Mouse (Mus musculus) kidney, adult 11 months (tissue): Measurements from ENCODE around the gene Usp3.
A peak's percentile ranks its signal among the peaks of the same experiment; 100 is the strongest.

ENCODE experiments used
- DNase-seq: peaks from one replicate; pipeline ENCODE4 v3.0.0; 2022

The Usp3 gene

DNA sequence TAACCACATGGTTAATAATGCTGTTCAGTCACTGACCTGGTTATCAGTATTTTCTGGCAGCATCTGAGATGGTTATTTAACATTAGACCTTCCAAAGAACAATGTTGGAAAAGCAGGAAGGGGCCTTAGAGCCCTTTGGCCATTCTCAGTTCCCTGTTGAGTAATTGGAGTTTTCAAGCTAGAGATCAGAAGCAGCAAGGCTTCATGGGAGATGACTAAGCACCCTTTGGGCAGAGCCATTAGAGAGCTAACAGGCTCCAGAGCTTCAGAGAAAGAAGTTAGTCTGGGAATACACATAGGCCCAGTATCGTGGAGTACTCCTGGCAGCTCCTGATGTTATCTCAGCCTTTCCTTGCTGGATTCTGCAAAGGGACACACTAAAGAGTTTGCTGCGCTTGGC lies 8.1 kb upstream of the Usp3 start:
- DNase-seq: no peak

DNA sequence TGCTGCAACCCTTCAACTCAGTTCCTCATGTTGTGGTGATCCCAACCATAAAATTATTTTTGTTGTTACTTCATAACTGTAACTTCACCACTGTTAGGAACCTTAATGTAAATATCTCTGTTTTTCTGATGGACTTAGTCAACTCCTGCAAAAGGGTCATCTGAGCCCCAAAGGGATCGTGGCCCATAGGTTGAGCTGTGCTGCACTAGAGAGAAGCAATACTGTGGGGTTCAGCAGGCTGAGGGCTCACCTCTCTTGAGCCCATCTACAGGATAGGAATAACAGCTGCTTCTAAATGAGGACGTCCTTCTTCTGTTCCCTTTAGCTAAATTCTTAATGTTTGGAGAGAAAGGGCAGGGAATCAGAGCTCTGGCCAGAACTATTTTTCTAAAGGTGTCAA lies 7.6 kb upstream of the Usp3 start:
- DNase-seq: no peak

DNA sequence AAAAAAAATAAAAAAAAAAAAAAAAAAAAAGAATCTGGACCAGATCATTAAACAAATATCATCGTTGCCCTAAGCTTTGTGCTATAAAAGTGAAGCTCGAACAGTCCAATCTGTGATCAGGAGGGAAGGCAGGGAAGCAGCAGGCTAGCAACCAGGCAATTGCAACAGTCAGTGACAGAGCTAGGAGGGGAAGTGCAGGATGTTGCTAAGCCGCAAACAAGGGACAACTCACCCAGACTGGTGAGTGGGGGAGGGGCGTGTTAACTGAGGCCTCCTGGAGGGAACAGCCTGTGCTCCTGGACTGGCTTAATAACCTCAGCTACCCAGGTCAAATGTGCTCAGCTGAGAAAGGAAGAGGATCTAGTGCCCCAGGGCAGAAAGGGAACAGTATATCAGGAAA lies 6.6 kb upstream of the Usp3 start:
- DNase-seq: no peak

DNA sequence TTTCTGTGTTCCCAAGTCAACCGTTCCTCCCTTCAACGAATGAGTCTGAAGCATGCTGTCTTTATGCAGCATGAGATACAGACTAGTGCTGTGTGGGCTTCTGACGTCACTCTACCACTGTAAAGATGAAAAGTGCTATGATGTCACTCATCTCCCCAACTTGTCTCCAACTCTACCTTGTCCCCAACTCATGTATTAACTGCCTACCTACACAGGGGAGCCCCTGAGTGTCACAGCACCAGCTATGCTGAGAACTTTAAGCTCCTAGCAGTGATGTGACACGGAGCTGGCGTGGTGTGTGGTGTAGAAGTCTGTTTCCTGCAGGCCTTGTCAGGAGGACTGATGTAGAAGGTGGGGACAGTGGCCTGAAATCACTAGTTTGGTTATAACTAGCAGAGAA lies 5.7 kb upstream of the Usp3 start:
- DNase-seq: no peak

DNA sequence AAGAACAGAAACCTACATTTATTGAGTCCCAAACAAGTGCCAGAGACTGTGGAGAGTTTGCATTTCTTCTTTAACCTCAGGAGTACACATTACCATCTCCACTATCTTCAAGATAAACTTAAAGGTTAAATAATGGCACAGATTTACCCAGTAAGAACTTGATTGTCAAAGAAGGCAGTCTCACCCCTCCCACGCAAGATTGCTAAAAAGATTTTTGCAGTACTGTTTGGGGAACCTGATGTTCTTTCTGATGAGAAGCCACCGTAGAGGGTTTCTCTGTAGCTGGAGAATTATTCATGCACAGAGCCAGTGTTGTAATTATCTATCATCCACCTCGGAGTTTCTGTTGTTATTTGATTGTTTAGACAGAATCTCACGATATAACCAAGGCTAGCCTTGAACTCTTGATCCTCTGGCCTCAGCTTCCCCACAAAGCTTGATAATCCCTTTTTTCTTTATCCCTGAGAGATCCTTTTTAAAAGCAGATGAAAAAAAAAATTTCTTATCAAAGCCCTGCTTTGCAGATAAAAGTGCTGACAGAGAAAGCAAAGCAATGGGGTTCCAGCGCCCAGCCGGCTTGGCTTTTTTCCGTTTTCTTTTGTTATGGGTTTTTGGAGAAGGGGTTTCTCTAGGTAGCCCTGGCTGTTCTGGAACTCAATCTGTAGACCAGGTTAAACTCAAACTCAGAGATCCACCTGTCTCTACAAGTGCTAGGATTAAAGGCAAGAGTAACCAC lies 4.7 kb upstream of the Usp3 start:
- no peak for DNase-seq

DNA sequence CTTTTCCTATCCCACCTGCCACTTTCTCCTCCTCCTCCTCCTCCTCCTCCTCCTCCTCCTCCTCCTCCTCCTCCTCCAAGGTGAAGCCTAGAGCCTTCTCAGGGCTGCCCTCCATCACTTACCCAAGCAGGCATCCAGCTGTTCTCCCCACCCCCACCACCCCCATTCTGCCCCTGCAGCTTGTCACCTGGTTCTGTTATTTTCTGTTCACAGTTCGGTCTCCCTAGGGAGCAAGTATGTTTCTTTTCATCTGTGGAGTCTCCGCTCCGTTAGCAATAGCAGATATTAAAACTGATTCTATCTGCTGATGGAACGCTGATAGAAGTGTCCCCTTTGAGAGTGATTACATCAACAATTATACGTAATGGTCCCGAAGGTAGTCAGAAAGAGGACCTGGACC lies 4.1 kb upstream of the Usp3 start:
- no peak for DNase-seq

DNA sequence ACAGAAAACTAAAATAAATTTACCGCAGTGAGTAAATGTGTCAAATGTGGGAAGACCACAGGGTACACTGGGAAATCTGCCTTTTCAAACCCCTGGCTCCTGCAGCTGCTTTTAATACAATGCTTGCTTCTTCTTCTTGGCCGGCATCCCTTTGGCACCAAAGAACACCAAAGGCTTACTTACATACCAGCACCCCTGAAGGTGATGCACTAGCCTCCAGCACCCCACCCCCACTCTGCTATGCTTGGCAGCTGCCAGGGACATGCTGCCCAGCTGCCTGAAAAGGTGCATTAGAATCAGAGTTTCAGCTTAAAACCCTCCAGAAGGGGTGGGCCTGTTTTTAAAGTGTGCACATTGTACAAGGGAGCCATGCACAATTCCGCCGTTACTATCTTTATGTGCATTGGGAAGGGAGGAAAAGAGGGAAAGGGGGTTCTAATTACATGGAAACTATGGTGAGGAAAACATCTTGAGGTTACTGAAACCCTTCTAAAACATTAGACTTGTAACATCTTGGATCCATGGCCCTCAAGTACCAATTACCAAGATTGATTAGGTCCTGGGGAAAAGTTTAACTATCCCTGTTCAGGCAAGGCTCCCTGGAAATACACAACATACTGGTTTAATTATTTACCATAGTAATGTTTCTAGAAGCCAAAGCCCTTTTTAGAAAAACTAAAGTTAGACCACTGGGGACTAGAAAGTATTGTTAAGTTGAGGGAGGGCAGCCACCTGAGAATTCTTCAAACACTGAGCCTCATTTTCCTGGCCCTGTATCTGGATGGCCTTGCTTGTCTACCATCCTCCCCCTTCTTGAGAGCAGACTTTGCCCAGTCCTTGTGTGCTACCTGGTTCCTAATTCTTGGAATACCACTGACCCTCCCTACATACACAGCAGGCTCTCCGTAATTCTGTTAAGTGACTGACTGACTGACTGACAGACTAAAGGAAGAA lies 3.1 kb upstream of the Usp3 start:
- DNase-seq: peak; percentile 79

DNA sequence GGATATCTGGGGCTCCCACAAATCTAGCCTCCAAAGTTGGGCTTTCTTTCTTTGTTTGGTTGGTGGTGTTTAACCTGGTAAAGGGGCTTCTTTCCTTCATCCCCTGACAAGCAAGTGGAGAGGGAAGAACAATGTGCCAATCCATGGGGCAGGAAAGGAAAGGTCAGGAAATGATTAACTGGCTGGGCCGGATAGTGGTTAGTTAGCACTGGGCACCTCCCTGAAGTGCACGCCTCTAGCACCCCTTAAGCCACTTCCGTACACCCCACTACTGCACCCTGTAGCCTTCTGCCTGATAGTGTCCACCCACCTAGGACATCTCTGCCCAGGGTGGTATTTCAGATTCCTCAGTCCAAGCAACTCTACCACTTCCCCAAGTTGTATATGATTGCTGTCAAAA lies 1.1 kb upstream of the Usp3 start:
- peak; percentile 84 for DNase-seq

DNA sequence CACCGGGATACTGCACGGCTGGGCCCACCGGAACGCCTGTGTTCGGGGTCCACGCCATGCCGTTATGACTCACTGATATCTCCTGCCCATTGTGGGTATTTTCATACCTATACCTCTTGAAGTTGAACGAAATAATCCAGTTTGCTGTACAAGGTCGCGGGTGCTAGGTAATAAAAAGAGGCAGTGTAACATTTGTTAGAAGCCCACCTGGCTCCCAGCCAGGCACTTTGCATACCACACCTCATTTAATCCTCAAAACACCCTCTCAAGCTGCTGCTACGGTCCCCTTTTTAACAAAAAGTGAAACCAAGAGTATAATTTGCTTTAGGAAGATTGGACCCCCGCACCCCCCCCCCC lies 649 bp upstream of the Usp3 start:
- no peak for DNase-seq

DNA sequence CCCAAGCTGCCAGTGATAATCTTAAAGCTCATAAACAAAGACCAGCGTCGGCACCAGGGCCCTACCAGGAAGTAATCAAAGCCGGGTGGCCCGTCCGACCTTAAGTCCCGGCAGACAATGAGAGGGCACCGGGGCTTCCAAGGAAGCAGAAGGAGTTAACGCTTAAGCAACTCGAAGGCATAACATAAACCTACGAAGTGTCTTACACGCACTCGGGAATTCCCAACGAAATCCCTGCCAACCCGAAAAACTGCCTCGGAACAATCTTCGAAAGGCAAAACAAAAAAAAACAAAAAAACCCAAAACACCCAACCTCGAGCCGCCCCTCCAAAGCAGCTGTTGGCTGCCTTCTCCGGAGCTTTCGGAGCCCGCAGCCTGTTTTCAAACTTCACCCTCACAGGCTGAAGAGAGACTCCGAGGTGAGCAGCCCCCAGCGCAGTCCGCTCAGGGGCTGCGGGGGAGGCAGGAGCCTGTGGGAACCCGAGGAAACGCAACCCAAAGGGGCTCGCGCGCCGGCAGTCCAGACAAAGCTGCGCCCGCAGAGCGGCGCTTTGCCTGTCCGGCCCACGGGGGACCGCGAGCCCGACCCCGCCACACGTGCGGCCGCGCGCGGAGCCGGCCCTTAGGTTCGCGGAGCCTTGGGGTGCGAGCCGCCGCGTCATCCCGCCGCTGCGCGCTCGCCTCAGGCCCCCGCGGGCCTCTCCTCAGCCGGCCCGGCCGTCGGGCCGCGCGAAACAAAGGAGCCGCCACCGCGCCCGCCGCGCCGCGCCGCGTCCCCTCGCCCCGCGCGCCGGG lies 894 bp downstream of the Usp3 start:
- peak; percentile 44 for DNase-seq

DNA sequence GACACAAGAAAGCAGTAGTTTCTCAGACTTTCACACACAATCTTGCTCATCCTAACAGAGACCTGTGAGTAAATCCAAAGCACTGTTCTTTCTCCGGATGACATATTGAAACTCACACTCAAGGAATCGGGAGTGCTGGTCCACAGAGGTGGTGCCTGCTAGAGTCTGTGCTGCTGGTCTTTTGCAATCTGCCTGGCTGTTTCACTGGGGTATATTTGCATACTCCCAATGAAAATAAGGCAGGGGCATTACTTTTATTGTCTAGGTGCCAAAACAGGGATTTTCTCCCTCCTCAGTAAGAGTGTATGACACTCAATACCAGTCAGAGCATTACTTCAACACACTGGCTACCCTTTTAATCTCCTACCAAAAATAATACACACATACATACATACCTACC lies 2.9 kb downstream of the Usp3 start:
- DNase-seq: peak; percentile 2

DNA sequence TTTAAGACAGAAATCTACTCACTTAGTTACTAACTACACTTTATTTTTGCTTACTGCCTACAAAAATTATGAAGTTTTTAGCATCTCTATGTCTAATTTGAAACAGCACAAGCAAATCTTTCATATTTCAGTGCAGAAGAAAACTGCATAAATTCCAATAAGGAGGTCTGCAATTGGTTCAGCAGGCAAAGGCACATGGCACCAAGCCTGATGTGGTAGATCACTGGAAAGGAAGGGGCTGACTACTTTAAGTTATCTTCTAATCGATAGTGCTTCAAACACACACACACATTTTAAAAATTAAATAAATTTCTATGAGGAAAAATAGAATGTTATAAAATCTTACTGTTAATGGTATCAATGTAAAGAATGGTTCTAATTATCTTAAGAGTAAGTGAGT lies 5.9 kb downstream of the Usp3 start:
- DNase-seq: no peak

DNA sequence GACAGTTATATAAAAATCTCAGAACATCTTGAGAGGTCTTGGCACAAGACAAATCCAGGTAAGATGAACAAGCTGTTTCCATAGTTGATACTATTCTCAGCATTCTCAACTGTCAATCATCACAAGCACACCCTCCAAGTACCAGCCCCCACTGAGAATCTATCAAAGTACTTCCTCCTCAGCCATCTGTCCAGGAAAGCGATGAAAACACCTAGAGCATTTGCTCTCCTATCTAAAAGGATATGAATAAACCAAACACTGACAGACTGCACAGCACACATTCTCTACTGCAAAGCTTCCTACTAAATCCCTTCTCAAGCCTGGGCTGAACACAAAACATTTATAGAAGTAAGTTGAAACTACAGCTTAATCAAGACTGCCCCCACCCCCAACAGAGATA lies 6.4 kb downstream of the Usp3 start:
- DNase-seq: no peak

DNA sequence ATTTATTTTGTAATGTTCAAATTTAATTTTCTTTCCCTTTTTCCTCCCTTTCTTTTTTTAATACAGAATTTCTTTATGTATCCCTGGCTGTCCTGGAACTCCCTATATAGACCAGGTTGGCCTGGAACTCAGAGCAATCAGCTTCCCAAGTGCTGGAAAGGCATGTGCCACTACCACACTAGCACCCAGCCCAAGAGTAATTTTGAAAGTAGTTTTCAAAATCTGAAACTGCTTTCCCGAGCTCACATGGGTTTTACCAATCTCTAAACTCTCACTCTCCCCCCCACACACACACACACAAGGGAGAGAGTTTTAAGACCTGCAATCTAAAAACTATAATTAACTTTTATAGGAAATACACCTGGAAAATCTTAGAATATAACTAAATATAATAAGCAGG lies 7.8 kb downstream of the Usp3 start:
- no peak for DNase-seq

DNA sequence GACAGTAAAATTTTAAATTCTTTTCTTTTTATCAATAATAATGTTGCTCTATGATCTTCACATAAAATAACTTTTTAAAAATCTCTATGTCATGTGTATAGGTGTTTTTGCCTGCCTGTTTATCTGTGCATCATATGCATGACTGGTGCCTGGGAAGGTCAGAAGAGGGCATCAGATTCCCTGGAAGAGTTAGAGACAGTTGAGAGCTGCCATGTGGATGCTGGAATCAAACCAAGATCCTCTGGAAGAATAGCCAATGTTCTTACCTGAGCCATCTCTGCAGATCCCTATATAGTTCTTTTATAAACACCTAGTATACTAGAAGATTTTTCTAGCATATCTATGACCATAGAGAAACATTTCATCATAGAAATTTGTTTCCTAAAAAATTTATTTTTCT lies 8.8 kb downstream of the Usp3 start:
- no peak for DNase-seq

DNA sequence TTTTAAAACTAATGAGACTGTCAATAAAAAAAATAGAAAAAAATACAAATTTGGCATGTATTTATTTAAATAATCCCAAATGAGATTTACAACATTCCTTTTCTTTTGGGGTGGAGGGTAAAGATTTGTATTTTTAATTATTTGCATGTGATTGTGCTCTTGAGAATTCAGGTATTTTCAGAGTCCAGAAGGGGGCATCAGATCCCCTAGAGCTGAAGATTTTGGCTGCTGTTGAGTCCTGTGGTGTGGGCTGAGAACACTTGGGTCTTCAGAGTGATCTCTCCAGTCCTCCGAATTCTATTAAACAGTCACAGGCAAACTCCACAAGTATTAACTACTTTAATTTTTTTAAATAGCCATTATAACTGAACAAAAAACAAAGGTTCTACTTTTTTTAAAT lies 9.7 kb downstream of the Usp3 start:
- DNase-seq: no peak

DNA sequence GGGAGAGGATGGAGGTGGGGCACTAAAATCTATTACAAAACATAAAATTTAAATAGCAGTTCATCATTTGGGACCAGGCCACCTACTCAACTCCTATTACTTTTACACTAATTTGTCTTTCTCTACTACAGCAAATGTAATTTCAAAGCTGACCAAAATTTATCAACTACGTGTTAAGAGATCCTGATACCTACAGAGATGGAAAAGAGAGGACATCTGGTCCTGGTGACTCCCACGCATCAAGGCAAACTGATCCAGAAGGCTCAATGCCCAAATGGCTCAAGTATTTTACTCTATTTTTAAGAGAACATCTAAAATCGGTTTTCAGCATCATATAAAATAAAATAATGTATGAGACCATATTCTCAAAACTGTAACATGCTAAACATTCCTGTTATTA lies 11.2 kb downstream of the Usp3 start:
- DNase-seq: no peak

DNA sequence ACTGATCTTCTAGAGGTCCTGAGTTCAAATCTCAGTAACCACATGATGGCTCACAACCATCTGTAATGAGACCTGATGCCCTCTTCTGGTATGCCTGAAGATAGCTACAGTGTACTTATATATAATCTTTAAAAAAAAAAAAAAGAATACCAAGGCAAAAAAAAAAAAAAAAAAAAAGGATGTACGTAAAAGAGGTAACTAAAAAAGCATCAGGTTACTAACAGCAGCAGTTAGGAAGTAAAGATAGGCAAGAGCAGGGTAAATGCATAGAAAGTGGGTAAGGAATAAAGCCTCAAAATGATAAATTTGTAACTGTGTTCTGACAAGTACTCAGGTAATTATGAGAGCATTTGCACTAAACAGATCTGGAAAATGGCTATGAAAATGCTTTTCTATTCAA lies 12.2 kb downstream of the Usp3 start:
- DNase-seq: no peak

DNA sequence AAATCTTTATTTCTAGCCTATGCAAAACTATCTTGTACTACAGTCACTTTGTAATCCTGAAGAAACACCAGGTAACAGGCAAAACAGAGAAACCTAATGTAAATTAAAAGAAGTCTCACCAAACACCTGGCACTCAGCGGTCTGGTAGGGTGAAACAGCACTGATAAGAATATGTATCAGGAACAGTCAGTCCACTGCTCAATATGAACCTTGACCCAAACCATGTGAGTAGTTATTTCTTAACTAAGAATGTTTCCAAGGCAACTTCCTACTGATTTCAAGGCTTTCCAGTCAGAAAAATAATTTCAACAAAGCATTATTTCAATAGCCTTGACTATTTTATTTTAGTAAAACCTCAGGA lies 17.1 kb downstream of the Usp3 start:
- no peak for DNase-seq

DNA sequence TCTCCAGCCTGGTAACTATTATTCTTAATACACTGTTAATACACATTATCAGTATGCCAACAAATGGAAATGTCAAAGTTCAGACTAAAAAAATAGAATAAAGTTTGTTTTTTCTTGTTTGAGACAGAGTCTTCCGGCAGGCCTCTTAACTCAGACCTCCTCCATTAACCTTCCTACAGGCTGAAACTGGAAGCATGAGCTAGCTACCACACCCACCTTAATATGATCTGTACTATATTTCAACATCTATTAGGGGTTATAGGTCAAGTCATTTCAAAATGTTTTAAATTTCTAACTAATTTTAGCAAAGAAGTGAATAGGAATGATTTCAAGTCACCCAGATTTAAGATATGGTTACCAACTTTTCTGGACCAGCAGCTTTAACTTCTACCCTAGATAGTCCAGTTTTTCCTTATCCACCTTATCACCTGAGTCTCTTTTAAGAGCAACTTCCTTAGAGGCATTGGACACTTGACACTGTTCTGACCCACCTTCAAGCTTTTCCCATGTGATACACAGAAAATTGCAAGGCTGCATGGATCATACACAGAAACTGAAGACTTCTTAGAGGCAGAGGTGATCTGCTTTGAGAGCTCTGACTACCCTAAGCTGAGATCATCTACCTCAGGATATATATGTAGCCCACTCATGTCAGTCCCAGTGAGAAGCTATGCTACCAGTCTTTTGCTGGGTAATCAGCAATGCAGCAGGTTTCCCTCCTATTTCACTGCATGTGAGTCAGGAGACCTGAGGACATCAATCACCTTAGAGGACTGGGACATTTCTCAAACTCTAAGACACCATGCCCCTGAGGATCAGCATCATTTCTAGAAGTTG lies 17.7 kb downstream of the Usp3 start:
- DNase-seq: no peak

DNA sequence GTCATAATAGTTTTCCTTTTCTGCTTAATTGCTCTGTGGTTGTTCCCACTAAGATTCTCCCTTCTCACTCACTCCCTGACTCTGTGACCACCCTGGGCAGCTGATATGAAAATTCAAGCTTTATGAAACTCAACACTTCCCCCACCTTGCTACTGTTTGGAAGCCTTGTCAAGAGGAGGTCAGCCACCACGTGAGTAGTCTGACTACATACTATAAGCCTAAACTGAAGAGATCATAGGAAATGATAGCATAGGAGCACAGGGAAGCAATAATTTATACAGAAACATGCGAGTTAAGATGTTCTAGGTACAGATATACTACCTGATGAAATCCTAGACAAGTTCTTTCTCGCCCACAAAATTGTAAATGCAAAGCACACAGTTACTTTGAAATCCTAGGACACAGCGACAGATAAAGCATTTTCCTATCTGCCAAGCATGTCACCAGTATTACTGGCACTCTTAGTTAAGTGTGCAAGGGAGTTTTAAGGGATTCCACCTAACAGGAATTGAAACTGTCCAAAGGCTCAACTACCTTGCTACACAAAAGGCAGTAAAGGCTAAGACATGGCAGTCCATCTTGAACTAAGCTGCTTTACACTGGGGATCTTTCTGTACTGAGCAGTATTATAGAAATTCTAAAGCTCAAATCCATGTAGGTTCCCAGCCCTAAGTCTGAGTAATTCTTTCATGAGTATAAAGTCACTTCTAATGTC lies 20.8 kb downstream of the Usp3 start:
- no peak for DNase-seq

DNA sequence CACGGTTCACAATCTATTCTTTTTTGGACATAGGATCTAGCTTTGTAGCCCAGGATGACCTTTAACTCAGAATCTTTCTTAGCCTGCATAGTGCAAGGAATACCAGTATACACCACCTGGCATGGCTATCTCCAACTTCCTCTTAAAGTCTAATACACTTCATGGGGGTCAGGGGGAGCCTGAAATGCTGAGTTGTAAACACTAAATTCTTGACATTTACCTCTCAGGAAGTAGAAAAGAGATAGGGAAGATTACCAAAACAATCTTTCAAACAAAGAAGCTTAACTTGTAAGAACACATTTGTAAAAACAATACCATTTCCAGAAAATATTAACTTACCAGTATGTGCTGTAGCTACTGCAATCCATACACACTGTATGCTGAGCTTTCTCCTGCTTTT lies 30.7 kb downstream of the Usp3 start:
- no peak for DNase-seq
